Comparison of ENCODE assay signal across 8 mouse cellular contexts in genomic region chr8:106415182-106415971, GRCm38 (mm10). TPM values are rescaled to one million over a fixed set of nuclear protein-coding genes. Genes with fewer than 3 reads are reported as not detected.
DNase-seq lines count a peak whose midpoint lies in the region; ATAC-seq and TF ChIP-seq lines count a peak whose summit lies in the region.

Zfp90 (plus strand) TSS chr8:106415327.

- peak within 1 kb of the TSS; percentile 92 for H3K27ac ChIP-seq in forebrain, postnatal 0 days (ENCODE audit: low read depth, low read length)
- H3K27ac ChIP-seq in lung, embryonic 16.5 days (ENCODE audit: low read length), result peak within 1 kb of the TSS; percentile 96

- peak within 1 kb of the TSS; percentile 97 for H3K9ac ChIP-seq in forebrain, postnatal 0 days
- peak within 1 kb of the TSS; percentile 81 for H3K9ac ChIP-seq in lung, embryonic 16.5 days (ENCODE audit: low read length)

- H3K36me3 ChIP-seq in G1E (replicated peaks), result no peaks in the 10 kb centered on the region
- peaks cover 23% of the 10 kb centered on the region for H3K36me3 ChIP-seq in forebrain, postnatal 0 days (ENCODE audit: insufficient read depth)
- peaks cover 19% of the 10 kb centered on the region for H3K36me3 ChIP-seq in lung, embryonic 16.5 days (ENCODE audit: control insufficient read depth, insufficient read depth, low read length)

- no peaks in the 10 kb centered on the region for H3K4me1 ChIP-seq in G1E (ENCODE audit: insufficient read depth, low read depth, low read length)
- H3K4me1 ChIP-seq in forebrain, postnatal 0 days (ENCODE audit: insufficient read depth), result peaks cover 4% of the 10 kb centered on the region
- H3K4me1 ChIP-seq in lung, embryonic 16.5 days (replicated peaks; ENCODE audit: control insufficient read depth, insufficient read depth, low read length), result peaks cover 8% of the 10 kb centered on the region

- no peaks in the 10 kb centered on the region for H3K9me3 ChIP-seq in G1E (replicated peaks)
- no peaks in the 10 kb centered on the region for H3K9me3 ChIP-seq in forebrain, postnatal 0 days (ENCODE audit: low read length)
- H3K9me3 ChIP-seq in lung, embryonic 16.5 days (ENCODE audit: control insufficient read depth, low read length), result no peaks in the 10 kb centered on the region

- no peak for TF ChIP-seq CTCF in G1E (IDR thresholded peaks at IDR 0.05; ENCODE audit: low read depth, low read length)
- peak; percentile 94 for TF ChIP-seq CTCF in forebrain, postnatal 0 days (IDR thresholded peaks at IDR 0.05; ENCODE audit: low read depth)

- no peak; the same call in 1 of the 2 replicates for ATAC-seq in G1E (ENCODE audit: extremely low read depth, insufficient number of reproducible peaks, low FRiP score, poor library complexity, severe bottlenecking)
- peak; percentile 99 for ATAC-seq in forebrain, postnatal 0 days
- peak; percentile 96 to 98 for ATAC-seq in hematopoietic stem cell, adult 5-6 weeks (replicated peaks in 1 of 2; ENCODE audit: insufficient read depth in 1 of 2, low FRiP score in 2 of 2, low TSS enrichment in 1 of 2, low read depth in 1 of 2, poor library complexity in 2 of 2, severe bottlenecking in 2 of 2)
- peak; percentile 99 for ATAC-seq in lung, embryonic 16.5 days (ENCODE audit: low read depth)

- 2% methylated on average over 46 of the region's 46 CpGs for WGBS in forebrain, postnatal 0 days
- under 1% methylated on average over 44 of the region's 46 CpGs for WGBS in lung, embryonic 16.5 days

- H3K4me2 ChIP-seq in forebrain, postnatal 0 days (ENCODE audit: low read depth), result peak within 1 kb of the TSS; percentile 73
- peak within 1 kb of the TSS; percentile 83 for H3K4me2 ChIP-seq in lung, embryonic 16.5 days (ENCODE audit: low read depth, low read length)

- H3K4me3 ChIP-seq in G1E (ENCODE audit: low read depth, low read length), result peak within 1 kb of the TSS; percentile 16; the same call in 1 of the 2 replicates
- peak within 1 kb of the TSS; percentile 80 for H3K4me3 ChIP-seq in forebrain, postnatal 0 days (ENCODE audit: low read depth, low read length)
- peak within 1 kb of the TSS; percentile 74 for H3K4me3 ChIP-seq in lung, embryonic 16.5 days (ENCODE audit: low read length)

- H3K27me3 ChIP-seq in G1E (ENCODE audit: insufficient read depth, low read length), result peaks cover 13% of the 10 kb centered on the region
- H3K27me3 ChIP-seq in forebrain, postnatal 0 days (ENCODE audit: insufficient read depth, low read length), result no peaks in the 10 kb centered on the region
- H3K27me3 ChIP-seq in lung, embryonic 16.5 days (ENCODE audit: control insufficient read depth, insufficient read depth, low read depth, low read length), result no peaks in the 10 kb centered on the region

- DNase-seq in G1E (ENCODE audit: low spot score), result no peak
- DNase-seq in cerebellum, adult 18-20 months, result peak; percentile 95
- peak; percentile 96 for DNase-seq in forebrain, postnatal 0 days
- peak; percentile 89 for DNase-seq in layer of hippocampus, adult 9-10 months (ENCODE audit: low spot score)
- peak; percentile 93 for DNase-seq in ovary, postnatal 10 days (ENCODE audit: low spot score)
- DNase-seq in thymus, postnatal 10 days (ENCODE audit: low spot score in 2 of 2), result peak; percentile 84 to 87

RNA-seq across cellular contexts. Expression of gene Zfp90, which starts in this region (rescaled TPM):
- total RNA-seq in G1E (2014; fragmentation: Nextera tagmentation) (not detected in 2 replicates), G1E (2017) (0.22 and 0.29 TPM in 2 replicates)
- not detected in 2 replicates for polyA plus RNA-seq in G1E (2012)
- 36.7 and 39.2 TPM in 2 replicates for total RNA-seq in forebrain, postnatal 0 days (2014; rRNA removed)
- polyA plus RNA-seq in forebrain, postnatal 0 days (2015; fragmentation: Nextera tagmentation; extraction: Ambion mirVana), result 32.5 and 38.0 TPM in 2 replicates
- 16.1 and 18.6 TPM in 2 replicates for total RNA-seq in hematopoietic stem cell, adult 5-6 weeks (2017)
- 16.0 and 17.1 TPM in 2 replicates for polyA plus RNA-seq in lung, embryonic 16.5 days (2015; fragmentation: Nextera tagmentation; extraction: Ambion mirVana)

Comparison
In these comparisons a context has a peak if more than half of its experiments do, and no peak if none do; other contexts are left out.
1. RNA of gene Zfp90 (total RNA-seq): 36.7 to 39.2 TPM in forebrain, postnatal 0 days and 16.1 to 18.6 TPM in hematopoietic stem cell, adult 5-6 weeks; 0.22 to 0.29 TPM in G1E; every median in the first group is over 10 times any median in the second.
2. RNA of gene Zfp90 (polyA plus RNA-seq): 32.5 to 38.0 TPM in forebrain, postnatal 0 days and 16.0 to 17.1 TPM in lung, embryonic 16.5 days; not detected in G1E; every median in the first group is over 10 times any median in the second.
3. H3K4me3 ChIP-seq: peak in every context shown above with its lines; median percentile 80 in forebrain, postnatal 0 days; 74 in lung, embryonic 16.5 days; 16 in G1E.